Mouse (Mus musculus): ENCODE measurements around the gene Zswim1. TPM values are rescaled to one million over a fixed set of nuclear protein-coding genes. Genes with fewer than 3 reads are reported as not detected.

The Zswim1 gene
- 22.9 and 23.2 TPM in 2 replicates for polyA plus RNA-seq (2014; fragmentation: Nextera tagmentation; extraction: Ambion mirVana)

DNA sequence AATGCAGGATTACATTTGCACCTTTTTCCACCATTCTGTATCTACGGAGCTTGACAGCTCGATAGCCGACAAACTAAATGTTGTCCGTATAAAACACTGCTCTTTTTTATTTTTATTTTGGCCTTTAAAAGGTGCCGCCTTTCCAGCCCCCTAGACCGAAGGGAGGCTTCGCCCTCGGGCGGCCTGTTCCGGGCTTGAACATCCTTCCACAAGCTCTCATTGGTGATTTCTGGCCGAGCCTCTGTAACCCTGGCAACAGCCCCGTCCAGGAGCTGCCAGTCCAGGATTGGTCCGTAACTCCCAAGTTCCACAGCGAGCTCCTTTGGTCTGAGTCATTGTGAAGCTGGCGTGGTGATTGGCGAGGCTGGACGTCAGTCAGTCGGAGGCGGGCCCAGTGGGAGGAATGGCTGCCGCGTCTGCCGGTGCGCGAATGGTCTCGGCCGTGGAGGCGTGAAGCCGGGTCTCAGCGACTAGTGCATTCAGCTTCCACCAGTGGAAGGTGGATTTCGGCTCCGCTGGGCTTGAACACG is at the start of gene Zswim1:
Gene Zswim1 (plus strand): TSS at position 51 of the 530 bp plus-strand sequence.
- Histone ChIP-seq H3K4me3 (ENCODE audit: low read depth, low read length) (peak within 1 kb of the TSS; percentile 74), H3K27me3 (ENCODE audit: control insufficient read depth, insufficient read depth, low read length) (no peaks in the 10 kb centered on the region), H3K4me1 (ENCODE audit: control insufficient read depth, insufficient read depth, low read length) (peaks cover 5% of the 10 kb centered on the region; the same call in 1 of the 2 replicates), H3K27ac (ENCODE audit: low read depth, low read length) (peak within 1 kb of the TSS; percentile 70), H3K36me3 (ENCODE audit: control insufficient read depth, insufficient read depth, low read length) (peaks cover 6% of the 10 kb centered on the region), H3K9ac (ENCODE audit: low read length) (peak within 1 kb of the TSS; percentile 70), H3K9me3 (ENCODE audit: control insufficient read depth, low read length) (no peaks in the 10 kb centered on the region), H3K4me2 (ENCODE audit: low read depth) (peak within 1 kb of the TSS; percentile 70)
- WGBS: 1% methylated on average over 32 of the region's 32 CpGs
- ATAC-seq (ENCODE audit: insufficient read depth, low FRiP score, low TSS enrichment) (peak; percentile 99), DNase-seq (ENCODE audit: low spot score) (peak; percentile 99)

DNA sequence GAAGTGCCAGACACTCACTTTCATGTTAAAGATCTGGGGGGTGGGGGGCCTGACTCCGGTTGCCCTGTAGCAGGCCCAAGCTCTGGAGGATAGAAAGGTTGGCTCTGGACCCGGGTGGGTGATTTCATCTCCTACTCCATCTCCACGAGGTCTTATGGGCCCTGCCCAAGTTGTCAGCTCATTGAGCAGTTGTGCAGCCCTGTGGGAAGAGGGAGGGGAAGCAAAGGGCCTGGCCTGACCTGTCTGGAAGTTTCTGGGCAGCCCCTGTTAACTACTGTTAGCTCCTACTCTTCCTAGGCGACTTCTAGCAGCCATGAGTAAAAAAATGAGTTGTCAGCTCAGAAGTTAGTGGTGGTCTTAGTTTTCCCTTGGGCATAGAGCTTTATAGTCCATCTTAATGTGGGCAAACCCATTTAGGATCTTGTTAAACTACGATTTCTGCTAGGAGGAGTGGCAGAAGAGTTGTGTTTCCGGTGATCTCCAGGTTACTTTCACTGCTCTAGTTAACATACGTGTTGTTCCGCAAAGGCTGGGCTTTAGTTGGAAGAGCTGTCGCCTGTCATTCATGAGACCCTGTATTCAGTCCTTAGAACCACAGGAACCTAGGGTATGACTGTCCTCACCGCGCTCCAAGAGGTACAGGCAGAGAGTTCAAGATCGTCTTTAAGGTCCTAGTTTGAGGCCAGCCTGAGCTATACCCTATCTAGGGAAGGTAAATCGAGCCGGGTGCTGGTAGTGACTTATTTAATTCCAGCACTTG is 49.1 kb upstream of the Zswim1 start:
- no peaks in the 10 kb centered on the region for H3K9me3 ChIP-seq (ENCODE audit: control insufficient read depth, low read length)
- no peak overlapping the region for H3K4me3 ChIP-seq (ENCODE audit: low read depth, low read length)
- H3K27ac ChIP-seq (ENCODE audit: low read depth, low read length): no peak overlapping the region
- no peaks in the 10 kb centered on the region for H3K27me3 ChIP-seq (ENCODE audit: control insufficient read depth, insufficient read depth, low read length)
- H3K4me1 ChIP-seq (ENCODE audit: control insufficient read depth, insufficient read depth, low read length): peaks cover 18% of the 10 kb centered on the region
- ATAC-seq (ENCODE audit: insufficient read depth, low FRiP score, low TSS enrichment) (no peak), DNase-seq (ENCODE audit: low spot score) (no peak)
- H3K4me2 ChIP-seq (ENCODE audit: low read depth): no peak overlapping the region
- 79% methylated on average over 14 of the region's 14 CpGs for WGBS
- no peak overlapping the region for H3K9ac ChIP-seq (ENCODE audit: low read length)
- H3K36me3 ChIP-seq (ENCODE audit: control insufficient read depth, insufficient read depth, low read length): peaks cover 5% of the 10 kb centered on the region; the same call in 1 of the 2 replicates

DNA sequence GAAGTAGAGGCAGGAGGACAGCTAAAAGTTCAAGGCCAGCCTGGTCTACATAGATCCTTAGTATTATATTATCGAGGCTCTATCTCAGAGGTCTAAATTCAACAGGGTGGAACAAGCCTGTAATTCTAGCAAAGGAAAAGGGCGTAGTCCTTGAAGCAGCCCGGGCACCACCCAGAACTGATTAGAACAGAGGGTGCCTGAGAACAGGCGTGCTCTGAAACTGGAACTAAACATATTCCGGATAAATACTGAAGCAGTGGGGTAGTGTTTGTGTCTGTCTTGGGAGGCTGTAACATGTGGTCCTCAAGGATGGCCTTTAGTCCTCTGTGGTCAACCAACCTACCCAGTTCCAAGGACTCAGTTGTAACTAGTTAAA is 48.5 kb upstream of the Zswim1 start:
- H3K9me3 ChIP-seq (ENCODE audit: control insufficient read depth, low read length): no peaks in the 10 kb centered on the region

DNA sequence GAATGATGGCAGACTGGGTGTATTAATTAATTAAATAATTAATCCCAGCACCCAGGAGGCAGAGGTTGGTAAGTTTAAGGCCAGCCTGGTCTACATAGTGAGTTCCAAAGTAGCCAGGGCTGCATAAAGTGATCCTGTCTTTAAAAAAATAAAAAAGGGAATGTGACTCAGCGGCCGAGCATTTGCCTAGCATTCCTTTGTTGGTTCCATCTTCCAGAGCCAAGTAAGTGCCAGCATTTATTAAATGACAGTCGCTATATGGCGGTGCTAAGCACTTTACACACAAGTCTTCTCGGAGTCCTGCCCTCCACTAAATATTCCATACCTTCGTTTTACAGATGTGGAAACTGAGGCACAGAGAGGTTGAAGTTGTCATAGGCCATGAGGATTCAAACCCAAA is 46.4 kb upstream of the Zswim1 start:
- Histone ChIP-seq H3K4me1 (ENCODE audit: control insufficient read depth, insufficient read depth, low read length) (peaks cover 9% of the 10 kb centered on the region), H3K4me2 (ENCODE audit: low read depth) (no peak overlapping the region), H3K36me3 (ENCODE audit: control insufficient read depth, insufficient read depth, low read length) (peaks cover 5% of the 10 kb centered on the region; the same call in 1 of the 2 replicates), H3K9me3 (ENCODE audit: control insufficient read depth, low read length) (no peaks in the 10 kb centered on the region), H3K4me3 (ENCODE audit: low read depth, low read length) (no peak overlapping the region), H3K27me3 (ENCODE audit: control insufficient read depth, insufficient read depth, low read length) (no peaks in the 10 kb centered on the region), H3K27ac (ENCODE audit: low read depth, low read length) (no peak overlapping the region), H3K9ac (ENCODE audit: low read length) (no peak overlapping the region)
- DNase-seq (ENCODE audit: low spot score) (no peak), ATAC-seq (ENCODE audit: insufficient read depth, low FRiP score, low TSS enrichment) (no peak)
- WGBS: 89% methylated on average over 6 of the region's 6 CpGs

More for the DNA sequence above, 48.5 kb upstream of the Zswim1 start:
- DNase-seq (ENCODE audit: low spot score): no peak
- WGBS: 90% methylated on average over 5 of the region's 5 CpGs
- peaks cover 18% of the 10 kb centered on the region for H3K4me1 ChIP-seq (ENCODE audit: control insufficient read depth, insufficient read depth, low read length)
- H3K4me2 ChIP-seq (ENCODE audit: low read depth): no peak overlapping the region
- no peak overlapping the region for H3K4me3 ChIP-seq (ENCODE audit: low read depth, low read length)
- H3K27me3 ChIP-seq (ENCODE audit: control insufficient read depth, insufficient read depth, low read length): no peaks in the 10 kb centered on the region
- peaks cover 5% of the 10 kb centered on the region; the same call in 1 of the 2 replicates for H3K36me3 ChIP-seq (ENCODE audit: control insufficient read depth, insufficient read depth, low read length)
- no peak overlapping the region for H3K27ac ChIP-seq (ENCODE audit: low read depth, low read length)
- no peak for ATAC-seq (ENCODE audit: insufficient read depth, low FRiP score, low TSS enrichment)
- H3K9ac ChIP-seq (ENCODE audit: low read length): no peak overlapping the region

DNA sequence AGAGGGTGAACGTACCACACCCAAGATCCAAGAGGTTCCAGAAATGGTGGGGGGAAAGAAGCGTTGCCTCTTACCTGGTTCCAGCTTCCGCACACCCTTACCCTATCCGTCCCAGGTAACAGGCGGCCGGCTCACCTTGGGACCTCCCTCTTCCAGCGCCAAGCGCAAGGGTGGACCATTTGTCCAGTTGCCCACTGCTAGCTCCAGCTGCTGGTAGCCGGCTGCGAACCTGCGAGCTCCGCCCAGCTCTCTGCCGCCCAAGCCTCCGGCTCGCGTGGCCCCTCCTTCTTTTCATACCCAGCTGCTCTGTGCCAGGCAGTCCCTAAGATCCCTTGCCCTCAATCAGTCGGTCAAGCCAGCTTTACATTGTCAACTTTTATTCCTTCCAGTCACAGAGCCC is 45.7 kb upstream of the Zswim1 start:
- Histone ChIP-seq H3K9me3 (ENCODE audit: control insufficient read depth, low read length) (no peaks in the 10 kb centered on the region), H3K4me2 (ENCODE audit: low read depth) (no peak overlapping the region), H3K27me3 (ENCODE audit: control insufficient read depth, insufficient read depth, low read length) (no peaks in the 10 kb centered on the region), H3K4me3 (ENCODE audit: low read depth, low read length) (0 out of 2 replicates have a peak overlapping the region, but pooled peaks have one; percentile 1), H3K36me3 (ENCODE audit: control insufficient read depth, insufficient read depth, low read length) (peaks cover 3% of the 10 kb centered on the region; the same call in 1 of the 2 replicates), H3K9ac (ENCODE audit: low read length) (no peak overlapping the region), H3K27ac (ENCODE audit: low read depth, low read length) (no peak overlapping the region), H3K4me1 (ENCODE audit: control insufficient read depth, insufficient read depth, low read length) (peaks cover 3% of the 10 kb centered on the region; the same call in 1 of the 2 replicates)
- WGBS: 61% methylated on average over 17 of the region's 17 CpGs
- DNase-seq (ENCODE audit: low spot score): no peak
- ATAC-seq (ENCODE audit: insufficient read depth, low FRiP score, low TSS enrichment): no peak

DNA sequence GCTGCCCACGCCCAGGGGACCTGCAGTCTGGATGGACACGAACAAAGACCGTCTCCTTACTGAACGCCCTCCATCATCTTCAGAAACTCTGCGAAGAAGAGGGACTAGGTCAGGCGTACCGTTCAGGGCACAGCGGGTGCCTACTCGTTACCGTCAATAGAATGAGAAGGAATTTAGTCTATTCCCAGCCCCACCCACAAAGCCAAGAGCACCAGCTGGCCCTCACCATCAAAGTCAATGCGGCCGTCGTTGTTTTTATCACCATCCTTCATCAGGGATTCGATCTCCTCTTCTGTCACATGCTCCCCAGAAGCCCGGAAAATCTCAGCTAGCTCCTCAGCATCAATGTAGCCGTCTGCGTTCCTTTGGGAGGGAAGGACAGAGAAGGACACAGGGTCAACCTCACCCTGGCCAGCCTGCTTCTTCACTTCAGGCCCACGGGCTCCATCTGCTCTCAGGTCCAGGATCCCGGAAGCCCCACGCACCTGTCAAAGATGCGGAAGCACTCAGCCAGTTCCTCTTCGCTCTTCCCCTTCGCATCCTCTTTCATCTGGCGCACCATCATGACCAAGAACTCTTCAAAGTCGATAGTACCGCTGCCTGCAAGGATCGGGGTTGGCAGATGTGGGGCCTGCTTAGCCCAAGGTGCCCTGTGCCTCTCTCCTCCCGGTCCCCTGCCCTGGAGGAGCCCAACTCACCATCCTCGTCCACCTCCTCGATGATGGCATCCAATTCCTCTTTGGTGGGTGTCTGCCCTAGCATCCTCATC is 45.1 kb upstream of the Zswim1 start:
- 85% methylated on average over 30 of the region's 30 CpGs for WGBS
- Histone ChIP-seq H3K4me3 (ENCODE audit: low read depth, low read length) (no peak overlapping the region), H3K36me3 (ENCODE audit: control insufficient read depth, insufficient read depth, low read length) (no peaks in the 10 kb centered on the region), H3K4me2 (ENCODE audit: low read depth) (no peak overlapping the region), H3K9me3 (ENCODE audit: control insufficient read depth, low read length) (no peaks in the 10 kb centered on the region), H3K27me3 (ENCODE audit: control insufficient read depth, insufficient read depth, low read length) (no peaks in the 10 kb centered on the region), H3K9ac (ENCODE audit: low read length) (no peak overlapping the region), H3K4me1 (ENCODE audit: control insufficient read depth, insufficient read depth, low read length) (no peaks in the 10 kb centered on the region), H3K27ac (ENCODE audit: low read depth, low read length) (no peak overlapping the region)
- DNase-seq (ENCODE audit: low spot score) (no peak), ATAC-seq (ENCODE audit: insufficient read depth, low FRiP score, low TSS enrichment) (no peak)

DNA sequence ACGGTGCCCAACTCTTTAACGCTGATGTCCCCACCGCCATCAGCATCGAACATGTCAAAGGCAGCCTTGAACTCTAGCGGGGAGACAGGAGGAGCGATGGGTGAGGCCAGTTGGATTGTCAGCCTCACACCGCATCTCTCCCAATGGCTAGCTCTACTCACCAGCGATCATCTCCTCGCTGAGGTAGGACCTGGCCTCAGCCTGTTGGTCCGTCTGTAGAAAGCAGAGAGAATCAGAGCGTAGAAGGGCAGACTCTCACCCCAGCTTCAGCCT is 44.5 kb upstream of the Zswim1 start:
- no peaks in the 10 kb centered on the region for H3K36me3 ChIP-seq (ENCODE audit: control insufficient read depth, insufficient read depth, low read length)
- H3K9me3 ChIP-seq (ENCODE audit: control insufficient read depth, low read length): no peaks in the 10 kb centered on the region
- no peak overlapping the region for H3K4me2 ChIP-seq (ENCODE audit: low read depth)
- WGBS: 93% methylated on average over 11 of the region's 11 CpGs
- DNase-seq (ENCODE audit: low spot score) (no peak), ATAC-seq (ENCODE audit: insufficient read depth, low FRiP score, low TSS enrichment) (no peak)
- H3K4me1 ChIP-seq (ENCODE audit: control insufficient read depth, insufficient read depth, low read length): no peaks in the 10 kb centered on the region
- no peak overlapping the region for H3K9ac ChIP-seq (ENCODE audit: low read length)
- H3K4me3 ChIP-seq (ENCODE audit: low read depth, low read length): no peak overlapping the region
- no peaks in the 10 kb centered on the region for H3K27me3 ChIP-seq (ENCODE audit: control insufficient read depth, insufficient read depth, low read length)
- H3K27ac ChIP-seq (ENCODE audit: low read depth, low read length): no peak overlapping the region

DNA sequence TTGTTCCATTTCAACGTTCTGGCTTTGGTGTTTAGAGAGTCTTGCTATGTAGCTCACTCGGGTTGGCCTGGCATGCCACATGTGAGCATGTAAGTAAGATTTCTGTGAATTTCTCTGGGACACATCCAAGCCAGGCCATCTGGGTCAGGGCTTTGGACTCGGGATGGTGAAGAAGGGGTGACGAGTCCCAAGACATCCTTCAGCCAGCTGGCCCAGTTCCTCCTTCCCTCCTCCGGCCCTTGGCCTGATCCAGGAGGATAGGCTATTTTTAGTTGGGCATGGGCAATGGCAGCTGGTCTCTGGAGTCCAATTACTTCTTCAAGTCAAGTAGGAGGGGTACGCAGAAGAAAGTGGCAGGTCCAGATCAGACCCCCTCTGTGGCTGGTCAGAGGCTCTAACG is 43.7 kb upstream of the Zswim1 start:
- ATAC-seq (ENCODE audit: insufficient read depth, low FRiP score, low TSS enrichment) (no peak), DNase-seq (ENCODE audit: low spot score) (no peak)
- Histone ChIP-seq H3K27ac (ENCODE audit: low read depth, low read length) (no peak overlapping the region), H3K9ac (ENCODE audit: low read length) (no peak overlapping the region), H3K4me3 (ENCODE audit: low read depth, low read length) (no peak overlapping the region), H3K9me3 (ENCODE audit: control insufficient read depth, low read length) (no peaks in the 10 kb centered on the region), H3K4me2 (ENCODE audit: low read depth) (no peak overlapping the region), H3K27me3 (ENCODE audit: control insufficient read depth, insufficient read depth, low read length) (no peaks in the 10 kb centered on the region), H3K4me1 (ENCODE audit: control insufficient read depth, insufficient read depth, low read length) (no peaks in the 10 kb centered on the region), H3K36me3 (ENCODE audit: control insufficient read depth, insufficient read depth, low read length) (no peaks in the 10 kb centered on the region)
- WGBS: 82% methylated on average over 7 of the region's 7 CpGs

Data from neural tube, embryonic 11.5 days (tissue).